Mouse (Mus musculus) ES-Bruce4 (cell line): ENCODE data around the gene Mllt10.

Experiments used
- CTCF ChIP-seq: IDR thresholded peaks from one replicate; pipeline ENCODE4 v1.8.1; 2011; ENCODE audit warnings: low read depth, low read length
- EP300 ChIP-seq: IDR thresholded peaks from 2 replicates; pipeline ENCODE4 v1.6.1; 2011; ENCODE audit warnings: low read depth, low read length; ENCODE audit not compliant: insufficient read depth
- POLR2A ChIP-seq: IDR thresholded peaks from one replicate; pipeline ENCODE4 v1.8.1; 2011; ENCODE audit warnings: low read length; ENCODE audit not compliant: insufficient read depth

- TF ChIP-seq CTCF (no peak), POLR2A (no peak), EP300 (no peak)
These were observed 84.6 kb downstream of the Mllt10 start for GRCm38 (mm10) chr2:18139646-18140045.
